Mouse (Mus musculus): ENCODE measurements around the gene Gm266. TPM values are rescaled to one million over a fixed set of nuclear protein-coding genes. Genes with fewer than 3 reads are reported as not detected.

Gene Gm266
- polyA plus RNA-seq, 1 experiment, result 0.64 TPM

DNA sequence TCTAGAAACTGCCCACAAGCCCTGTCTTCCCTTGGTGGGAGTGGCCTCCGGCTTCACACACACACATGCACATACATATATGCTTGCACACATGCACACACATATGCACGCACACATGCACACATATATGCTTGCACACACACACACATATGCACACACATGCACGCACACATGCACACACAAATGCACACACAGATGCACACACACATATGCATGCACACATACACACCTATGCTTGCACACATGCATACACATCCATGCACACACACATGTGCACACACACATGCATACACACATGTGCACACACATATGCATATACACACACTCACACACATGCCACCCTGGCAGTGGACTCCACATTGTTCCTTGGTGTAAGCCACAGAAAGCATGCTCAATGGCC lies 11.2 kb downstream of the Gm266 start:
- Histone ChIP-seq H3K27me3 (ENCODE audit: control insufficient read depth, insufficient read depth, low read length) (no peaks in the 10 kb centered on the region), H3K4me1 (ENCODE audit: control insufficient read depth, insufficient read depth, insufficient read length) (no peaks in the 10 kb centered on the region), H3K36me3 (ENCODE audit: control insufficient read depth, insufficient read depth, low read length) (no peaks in the 10 kb centered on the region), H3K4me3 (ENCODE audit: extremely low read depth, insufficient read depth, insufficient read length) (no peak overlapping the region), H3K27ac (ENCODE audit: insufficient read depth, low read length) (no peak overlapping the region)
- TF ChIP-seq POLR2A (IDR thresholded peaks at IDR 0.05; ENCODE audit: low read depth, low read length) (no peak), CTCF (IDR thresholded peaks at IDR 0.05; ENCODE audit: extremely low read depth, insufficient read depth, insufficient read length, insufficient replicate concordance) (no peak)
- WGBS, result 92% methylated on average over 3 of the region's 3 CpGs
- DNase-seq (ENCODE audit: low read depth in 1 of 2, low spot score in 2 of 2), result no peak

DNA sequence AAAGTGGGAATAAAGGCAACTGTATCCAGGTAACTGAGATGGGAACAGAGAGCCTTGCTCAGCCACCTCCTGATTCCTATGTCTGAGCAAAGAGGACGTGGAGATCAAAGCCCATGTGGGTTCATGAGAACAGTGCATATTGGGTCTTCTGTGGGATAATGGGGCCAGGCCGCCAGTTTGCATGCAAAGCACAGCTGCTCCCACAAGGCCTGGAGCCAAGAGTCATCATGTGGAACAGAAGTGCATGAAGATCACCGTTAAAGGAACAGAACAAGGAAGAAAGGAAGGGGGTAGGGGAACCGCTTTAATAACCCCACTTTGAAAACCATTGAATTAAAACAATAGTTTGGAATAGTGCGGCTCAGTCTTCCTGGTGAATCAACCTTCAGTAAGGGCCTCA lies 12.7 kb downstream of the Gm266 start:
- Histone ChIP-seq H3K4me3 (ENCODE audit: extremely low read depth, insufficient read depth, insufficient read length) (no peak overlapping the region), H3K4me1 (ENCODE audit: control insufficient read depth, insufficient read depth, insufficient read length) (no peaks in the 10 kb centered on the region), H3K27me3 (ENCODE audit: control insufficient read depth, insufficient read depth, low read length) (no peaks in the 10 kb centered on the region), H3K36me3 (ENCODE audit: control insufficient read depth, insufficient read depth, low read length) (no peaks in the 10 kb centered on the region), H3K27ac (ENCODE audit: insufficient read depth, low read length) (no peak overlapping the region)
- no peak for TF ChIP-seq CTCF (IDR thresholded peaks at IDR 0.05; ENCODE audit: extremely low read depth, insufficient read depth, insufficient read length, insufficient replicate concordance)
- no peak for TF ChIP-seq POLR2A (IDR thresholded peaks at IDR 0.05; ENCODE audit: low read depth, low read length)
- WGBS, result 66% methylated on average over 5 of the region's 5 CpGs
- no peak for DNase-seq (ENCODE audit: low read depth in 1 of 2, low spot score in 2 of 2)

DNA sequence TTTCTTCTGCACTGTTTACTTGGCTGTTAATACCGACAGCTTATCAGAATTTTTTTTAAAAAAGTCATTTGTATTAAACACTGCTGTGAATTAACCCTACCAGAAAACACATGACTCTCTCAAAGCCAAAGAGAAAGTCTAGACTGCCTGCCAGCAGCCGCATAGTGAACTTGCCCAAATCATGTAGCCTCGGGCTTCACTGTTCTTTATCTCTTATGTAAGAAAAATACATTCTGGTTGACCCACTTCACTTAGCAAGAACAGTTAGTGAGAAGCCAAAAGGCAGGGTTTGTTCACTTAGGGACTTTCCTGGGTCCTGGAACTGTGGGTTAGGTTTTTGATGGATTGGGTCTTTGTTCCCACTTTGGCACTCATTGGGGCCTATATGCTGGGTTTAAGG lies 13.9 kb downstream of the Gm266 start:
- Histone ChIP-seq H3K4me3 (ENCODE audit: extremely low read depth, insufficient read depth, insufficient read length) (no peak overlapping the region), H3K36me3 (ENCODE audit: control insufficient read depth, insufficient read depth, low read length) (no peaks in the 10 kb centered on the region), H3K4me1 (ENCODE audit: control insufficient read depth, insufficient read depth, insufficient read length) (no peaks in the 10 kb centered on the region), H3K27ac (ENCODE audit: insufficient read depth, low read length) (no peak overlapping the region), H3K27me3 (ENCODE audit: control insufficient read depth, insufficient read depth, low read length) (no peaks in the 10 kb centered on the region)
- WGBS, result 81% methylated on average over 3 of the region's 3 CpGs
- no peak for DNase-seq (ENCODE audit: low read depth in 1 of 2, low spot score in 2 of 2)
- TF ChIP-seq CTCF (IDR thresholded peaks at IDR 0.05; ENCODE audit: extremely low read depth, insufficient read depth, insufficient read length, insufficient replicate concordance) (no peak), POLR2A (IDR thresholded peaks at IDR 0.05; ENCODE audit: low read depth, low read length) (no peak)

DNA sequence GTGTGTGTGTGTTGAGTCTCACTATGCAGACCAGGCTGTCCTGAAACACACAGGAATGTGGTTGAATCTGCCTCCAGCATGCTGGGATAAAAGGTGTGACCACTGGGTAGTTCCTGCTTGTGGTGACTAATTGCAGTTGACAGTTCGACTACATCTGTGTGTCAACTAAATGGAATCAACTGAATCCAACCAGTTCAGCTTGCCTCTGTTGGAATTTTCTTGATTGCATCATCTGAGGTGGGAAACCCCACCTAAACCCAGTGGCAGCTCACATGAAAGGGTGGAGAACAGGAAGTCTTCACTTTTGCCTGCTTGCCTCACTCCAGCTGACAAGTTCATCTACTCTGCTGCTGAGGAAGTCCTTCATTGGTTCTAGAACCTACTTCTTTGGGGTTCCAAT lies 14.5 kb downstream of the Gm266 start:
- Histone ChIP-seq H3K27ac (ENCODE audit: insufficient read depth, low read length) (no peak overlapping the region), H3K27me3 (ENCODE audit: control insufficient read depth, insufficient read depth, low read length) (no peaks in the 10 kb centered on the region), H3K36me3 (ENCODE audit: control insufficient read depth, insufficient read depth, low read length) (no peaks in the 10 kb centered on the region), H3K4me1 (ENCODE audit: control insufficient read depth, insufficient read depth, insufficient read length) (no peaks in the 10 kb centered on the region), H3K4me3 (ENCODE audit: extremely low read depth, insufficient read depth, insufficient read length) (no peak overlapping the region)
- TF ChIP-seq POLR2A (IDR thresholded peaks at IDR 0.05; ENCODE audit: low read depth, low read length) (no peak), CTCF (IDR thresholded peaks at IDR 0.05; ENCODE audit: extremely low read depth, insufficient read depth, insufficient read length, insufficient replicate concordance) (no peak)
- 31% methylated on average over 1 of the region's 1 CpGs for WGBS
- no peak for DNase-seq (ENCODE audit: low read depth in 1 of 2, low spot score in 2 of 2)

DNA sequence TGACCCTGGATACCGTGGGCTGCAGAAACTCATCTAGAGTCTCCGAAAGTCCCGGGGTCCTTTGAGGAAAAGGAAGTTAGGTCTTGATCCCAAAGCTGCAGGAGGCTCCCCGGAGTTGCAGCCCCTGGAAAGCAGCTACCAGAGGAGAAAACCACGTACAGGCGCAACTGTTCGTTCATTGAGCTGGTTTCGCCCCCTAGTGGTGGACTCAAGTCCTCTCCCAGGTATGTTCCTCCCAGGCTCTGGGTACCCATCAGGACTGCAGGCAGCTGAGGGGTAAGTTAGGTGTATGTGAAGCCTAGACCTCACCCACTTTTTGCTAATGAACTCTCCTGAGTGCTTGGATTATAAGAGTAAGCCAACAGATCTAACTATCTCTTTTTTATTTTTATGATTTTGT lies 16.1 kb downstream of the Gm266 start:
- no peak overlapping the region for H3K27ac ChIP-seq (ENCODE audit: insufficient read depth, low read length)
- no peaks in the 10 kb centered on the region for H3K36me3 ChIP-seq (ENCODE audit: control insufficient read depth, insufficient read depth, low read length)
- TF ChIP-seq POLR2A (IDR thresholded peaks at IDR 0.05; ENCODE audit: low read depth, low read length) (no peak), CTCF (IDR thresholded peaks at IDR 0.05; ENCODE audit: extremely low read depth, insufficient read depth, insufficient read length, insufficient replicate concordance) (peak; percentile 56; the same call in 1 of the 2 replicates)
- no peaks in the 10 kb centered on the region for H3K4me1 ChIP-seq (ENCODE audit: control insufficient read depth, insufficient read depth, insufficient read length)
- no peak overlapping the region for H3K4me3 ChIP-seq (ENCODE audit: extremely low read depth, insufficient read depth, insufficient read length)
- 10% methylated on average over 8 of the region's 8 CpGs for WGBS
- peak in 1 of 2 experiments; percentile 36 for DNase-seq (ENCODE audit: low read depth in 1 of 2, low spot score in 2 of 2)
- no peaks in the 10 kb centered on the region for H3K27me3 ChIP-seq (ENCODE audit: control insufficient read depth, insufficient read depth, low read length)

DNA sequence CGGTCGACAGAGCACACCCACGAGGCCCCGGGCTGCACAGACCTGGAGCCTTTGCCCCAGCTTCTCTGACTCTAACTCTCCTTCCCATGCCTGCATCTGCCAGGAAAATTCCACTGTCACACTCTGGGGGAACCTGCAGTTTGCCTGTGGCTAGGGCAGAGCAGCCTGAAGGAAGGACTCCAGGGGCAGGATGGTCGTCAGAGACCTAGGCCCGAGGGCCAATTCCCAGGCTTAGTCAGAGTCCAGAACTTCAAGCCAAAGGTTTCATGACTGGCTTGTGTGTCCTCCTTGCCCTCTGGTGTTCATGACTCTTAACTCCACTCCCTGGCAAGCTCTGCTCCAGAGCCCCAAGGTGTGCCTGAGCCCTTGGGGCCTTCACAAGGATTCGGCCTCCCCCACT lies 17.4 kb downstream of the Gm266 start:
- no peak overlapping the region for H3K4me3 ChIP-seq (ENCODE audit: extremely low read depth, insufficient read depth, insufficient read length)
- TF ChIP-seq CTCF (IDR thresholded peaks at IDR 0.05; ENCODE audit: extremely low read depth, insufficient read depth, insufficient read length, insufficient replicate concordance) (no peak), POLR2A (IDR thresholded peaks at IDR 0.05; ENCODE audit: low read depth, low read length) (no peak)
- DNase-seq (ENCODE audit: low read depth in 1 of 2, low spot score in 2 of 2), result no peak

DNA sequence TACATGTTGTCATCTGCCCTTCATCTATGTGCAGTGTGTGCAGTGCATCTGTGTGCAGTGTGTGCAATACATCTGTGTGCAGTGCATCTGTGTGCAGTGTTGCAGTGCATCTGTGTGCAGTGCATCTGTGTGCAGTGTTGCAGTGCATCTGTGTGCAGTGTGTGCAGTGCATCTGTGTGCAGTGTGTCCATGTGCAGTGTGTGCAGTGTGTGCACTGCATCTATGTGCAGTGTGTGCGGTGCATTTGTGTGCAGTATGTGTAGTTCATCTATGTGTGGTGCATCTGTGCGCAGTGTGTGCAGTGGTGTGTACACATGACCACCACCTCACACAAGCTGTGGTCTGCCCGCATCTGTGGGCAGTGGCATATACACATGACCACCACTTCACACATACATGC lies 19.3 kb downstream of the Gm266 start:
- H3K4me3 ChIP-seq (ENCODE audit: extremely low read depth, insufficient read depth, insufficient read length), result no peak overlapping the region
- 95% methylated on average over 3 of the region's 3 CpGs for WGBS
- no peaks in the 10 kb centered on the region for H3K4me1 ChIP-seq (ENCODE audit: control insufficient read depth, insufficient read depth, insufficient read length)
- TF ChIP-seq CTCF (IDR thresholded peaks at IDR 0.05; ENCODE audit: extremely low read depth, insufficient read depth, insufficient read length, insufficient replicate concordance) (no peak), POLR2A (IDR thresholded peaks at IDR 0.05; ENCODE audit: low read depth, low read length) (no peak)
- DNase-seq (ENCODE audit: low read depth in 1 of 2, low spot score in 2 of 2), result no peak
- H3K36me3 ChIP-seq (ENCODE audit: control insufficient read depth, insufficient read depth, low read length), result no peaks in the 10 kb centered on the region
- no peak overlapping the region for H3K27ac ChIP-seq (ENCODE audit: insufficient read depth, low read length)
- H3K27me3 ChIP-seq (ENCODE audit: control insufficient read depth, insufficient read depth, low read length), result no peaks in the 10 kb centered on the region

More for the DNA sequence above, 17.4 kb downstream of the Gm266 start:
- Histone ChIP-seq H3K4me1 (ENCODE audit: control insufficient read depth, insufficient read depth, insufficient read length) (no peaks in the 10 kb centered on the region), H3K27ac (ENCODE audit: insufficient read depth, low read length) (no peak overlapping the region), H3K27me3 (ENCODE audit: control insufficient read depth, insufficient read depth, low read length) (no peaks in the 10 kb centered on the region), H3K36me3 (ENCODE audit: control insufficient read depth, insufficient read depth, low read length) (no peaks in the 10 kb centered on the region)
- 85% methylated on average over 7 of the region's 7 CpGs for WGBS
